Mouse (Mus musculus) embryonic fibroblast, embryonic 13.5 days (primary cell): Measurements from ENCODE around the gene Llgl1. TPM values are rescaled to one million over a fixed set of nuclear protein-coding genes. Genes with fewer than 3 reads are reported as not detected.

Source experiments
- H3K27ac ChIP-seq: 2 replicates; pipeline ENCODE4 v1.5.1; 2012; ENCODE audit warnings: low read length, control low read depth, inconsistent platforms; ENCODE audit not compliant: insufficient read depth
- H3K4me1 ChIP-seq: 2 replicates; pipeline ENCODE4 v1.6.1; 2011; ENCODE audit warnings: low read length; ENCODE audit not compliant: control insufficient read depth, insufficient read depth
- H3K4me3 ChIP-seq: 2 replicates; pipeline ENCODE4 v1.5.1; 2011; ENCODE audit warnings: mild to moderate bottlenecking, control low read depth, low read length; ENCODE audit not compliant: insufficient read depth
- CTCF ChIP-seq: IDR thresholded peaks from 2 replicates; pipeline ENCODE4 v1.5.1; 2011; ENCODE audit warnings: mild to moderate bottlenecking, control low read depth, low read length, moderate library complexity, borderline replicate concordance; ENCODE audit not compliant: insufficient read depth
- POLR2A ChIP-seq: IDR thresholded peaks from 2 replicates; pipeline ENCODE4 v1.6.1; 2011; ENCODE audit warnings: low read depth, mild to moderate bottlenecking, control low read depth, low read length, moderate library complexity
- polyA plus RNA-seq: library from polyadenylated mRNA; stranded (reverse); fragments of >200 nt; gene quantifications from 2 replicates; pipeline ENCODE4 v1.2.4, GENCODE M21; 2011; ENCODE audit warnings: low read depth; ENCODE audit not compliant: missing spikeins, insufficient read length

The Llgl1 gene
- polyA plus RNA-seq, 1 experiment, result 32.2 TPM

DNA sequence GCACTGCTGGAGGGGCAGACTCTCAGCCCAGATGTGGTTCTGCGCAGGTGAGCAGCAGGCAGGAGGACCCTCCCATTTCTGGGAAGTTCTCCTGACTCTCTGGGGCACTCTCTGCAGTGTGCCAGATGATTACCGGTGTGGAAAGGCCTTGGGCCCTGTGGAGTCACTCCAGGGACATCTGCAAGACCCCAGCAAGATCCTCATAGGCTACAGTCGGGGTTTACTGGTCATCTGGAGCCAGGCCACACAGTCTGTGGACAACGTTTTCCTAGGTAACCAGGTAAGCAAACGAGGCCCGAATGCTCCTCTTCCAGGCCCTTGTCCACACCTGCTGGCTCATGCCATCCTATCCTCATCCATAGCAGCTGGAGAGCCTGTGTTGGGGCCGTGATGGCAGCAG is 6.6 kb downstream of the Llgl1 start:
- no peak overlapping the region for H3K27ac ChIP-seq
- no peak overlapping the region for H3K4me3 ChIP-seq
- TF ChIP-seq POLR2A (no peak), CTCF (no peak)
- peaks cover 13% of the 10 kb centered on the region for H3K4me1 ChIP-seq

DNA sequence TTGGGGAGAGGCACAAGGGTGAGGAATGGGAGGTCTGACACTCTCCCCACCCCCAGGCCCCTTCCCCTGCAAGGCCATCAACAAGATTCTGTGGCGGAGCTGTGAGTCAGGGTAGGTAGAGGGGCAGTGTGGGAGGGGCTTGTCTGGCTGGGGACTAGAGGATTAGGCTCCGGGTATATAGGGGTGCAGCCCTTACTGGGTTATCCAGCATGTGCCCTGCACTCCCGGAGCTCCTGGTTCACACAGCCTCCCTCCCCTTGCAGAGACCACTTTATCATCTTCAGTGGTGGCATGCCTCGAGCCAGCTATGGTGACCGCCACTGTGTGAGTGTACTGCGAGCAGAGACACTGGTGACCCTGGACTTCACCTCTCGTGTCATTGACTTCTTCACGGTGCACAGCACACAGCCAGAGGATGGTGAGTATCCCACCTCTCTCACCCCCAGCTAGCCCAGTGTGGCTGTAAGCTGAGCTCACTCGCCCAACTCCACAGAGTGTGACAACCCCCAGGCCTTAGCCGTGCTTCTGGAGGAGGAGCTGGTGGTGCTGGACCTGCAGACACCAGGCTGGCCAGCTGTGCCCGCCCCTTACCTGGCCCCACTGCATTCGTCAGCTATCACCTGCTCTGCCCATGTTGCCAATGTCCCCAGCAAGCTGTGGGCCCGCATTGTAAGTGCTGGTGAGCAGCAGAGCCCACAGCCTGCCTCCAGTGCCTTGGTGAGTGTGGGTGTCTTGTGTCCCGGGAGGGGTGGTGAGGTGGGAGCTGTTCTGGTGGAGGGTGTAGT is 7.4 kb downstream of the Llgl1 start:
- H3K4me3 ChIP-seq, result no peak overlapping the region
- H3K27ac ChIP-seq, result peak overlapping the region; percentile 69
- peaks cover 13% of the 10 kb centered on the region for H3K4me1 ChIP-seq
- TF ChIP-seq POLR2A (no peak), CTCF (no peak)

DNA sequence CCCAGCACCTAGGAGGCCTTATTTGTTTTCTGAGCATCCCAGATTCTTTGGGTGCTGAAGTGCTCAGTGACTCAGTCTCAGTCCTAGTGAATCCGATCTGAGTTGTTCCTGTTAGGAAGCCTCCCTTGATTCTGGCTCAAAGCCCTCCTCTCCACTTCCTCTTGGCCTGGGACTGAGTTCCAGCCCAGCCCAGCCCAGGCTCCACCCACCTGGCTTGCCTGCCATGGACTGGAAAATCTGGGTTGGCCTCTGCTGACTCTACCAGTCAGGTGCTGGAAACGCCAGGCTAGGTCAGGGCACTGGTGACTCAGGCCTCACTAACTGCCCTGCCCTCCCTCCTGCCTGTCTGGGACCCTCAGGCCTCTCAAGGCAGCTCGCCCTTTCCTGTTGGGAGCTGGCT is 8.1 kb downstream of the Llgl1 start:
- H3K4me1 ChIP-seq, result peaks cover 13% of the 10 kb centered on the region
- no peak overlapping the region for H3K4me3 ChIP-seq
- TF ChIP-seq POLR2A (no peak; the same call in 1 of the 2 replicates), CTCF (no peak)
- H3K27ac ChIP-seq, result peak overlapping the region; percentile 69

DNA sequence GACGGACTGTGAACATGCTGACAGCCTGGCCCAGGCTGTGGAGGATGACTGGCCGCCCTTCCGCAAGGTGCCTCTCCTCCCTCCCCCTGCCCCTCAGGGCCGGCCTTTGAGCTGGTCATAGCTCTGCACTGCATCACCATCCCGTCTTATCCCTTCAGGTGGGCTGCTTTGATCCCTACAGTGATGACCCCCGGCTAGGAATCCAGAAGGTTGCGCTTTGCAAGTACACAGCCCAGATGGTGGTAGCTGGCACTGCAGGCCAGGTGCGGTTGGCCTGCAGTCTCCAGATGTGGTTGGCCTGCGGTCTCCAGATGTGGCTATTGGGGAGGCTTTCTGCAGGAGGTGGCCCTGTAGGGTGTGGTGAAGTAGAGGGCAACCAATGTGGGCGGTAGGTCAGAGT is 9.1 kb downstream of the Llgl1 start:
- Histone ChIP-seq H3K4me1 (peaks cover 13% of the 10 kb centered on the region), H3K27ac (no peak overlapping the region), H3K4me3 (no peak overlapping the region)
- TF ChIP-seq POLR2A (no peak), CTCF (no peak)

DNA sequence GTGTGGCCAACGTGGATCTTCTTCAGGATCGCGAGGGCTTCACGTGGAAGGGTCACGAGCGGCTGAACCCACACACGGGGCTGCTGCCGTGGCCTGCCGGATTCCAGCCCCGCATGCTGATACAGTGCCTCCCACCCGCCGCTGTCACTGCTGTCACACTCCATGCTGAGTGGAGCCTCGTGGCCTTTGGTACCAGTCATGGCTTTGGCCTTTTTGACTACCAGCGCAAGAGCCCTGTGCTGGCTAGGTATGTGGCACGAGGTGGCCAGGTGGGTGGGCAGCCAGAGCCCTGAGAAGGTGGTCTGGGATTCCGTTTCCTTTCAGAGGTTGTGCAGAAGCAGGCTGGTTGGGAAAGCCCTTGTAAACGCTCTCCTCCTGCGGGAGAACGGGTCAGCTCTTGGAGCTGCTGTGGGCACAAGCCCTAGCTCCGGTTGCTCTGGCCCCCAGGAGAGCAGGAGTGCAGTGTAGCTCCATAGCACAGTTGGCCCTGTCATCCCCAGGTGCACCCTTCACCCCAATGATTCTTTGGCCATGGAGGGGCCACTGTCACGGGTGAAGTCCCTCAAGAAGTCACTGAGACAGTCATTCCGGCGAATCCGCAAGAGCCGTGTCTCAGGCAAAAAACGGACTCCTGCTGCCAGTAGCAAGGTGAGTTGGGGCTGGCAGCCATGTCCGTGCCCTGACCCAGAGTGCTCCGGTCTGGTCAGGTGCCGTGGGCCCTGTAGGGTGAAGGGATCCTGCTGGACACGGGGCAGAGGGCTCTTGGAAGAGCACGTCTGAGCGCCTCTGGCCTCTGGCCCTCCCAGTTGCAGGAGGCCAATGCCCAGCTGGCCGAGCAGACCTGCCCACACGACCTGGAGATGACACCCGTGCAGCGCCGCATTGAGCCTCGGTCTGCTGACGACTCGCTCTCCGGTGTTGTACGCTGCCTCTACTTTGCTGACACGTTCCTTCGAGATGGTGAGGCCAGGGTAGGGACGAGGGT is 10.2 kb downstream of the Llgl1 start:
- no peak overlapping the region for H3K27ac ChIP-seq
- no peak overlapping the region for H3K4me3 ChIP-seq
- TF ChIP-seq POLR2A (no peak), CTCF (no peak)
- H3K4me1 ChIP-seq, result peaks cover 13% of the 10 kb centered on the region

DNA sequence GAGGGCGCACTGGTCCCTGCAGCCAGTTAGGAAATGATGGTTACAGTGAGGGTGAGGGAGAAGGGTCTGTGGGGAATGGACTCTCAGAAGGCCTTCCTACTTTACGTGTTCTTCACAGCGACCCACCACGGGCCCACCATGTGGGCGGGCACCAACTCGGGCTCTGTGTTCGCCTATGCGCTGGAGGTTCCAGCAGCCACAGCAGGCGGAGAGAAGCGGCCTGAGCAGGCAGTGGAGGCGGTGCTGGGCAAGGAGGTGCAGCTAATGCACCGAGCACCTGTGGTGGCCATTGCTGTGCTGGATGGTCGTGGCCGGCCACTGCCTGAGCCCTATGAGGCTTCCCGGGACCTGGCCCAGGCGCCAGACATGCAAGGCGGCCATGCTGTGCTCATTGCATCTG is 11.7 kb downstream of the Llgl1 start:
- Histone ChIP-seq H3K4me1 (peaks cover 13% of the 10 kb centered on the region), H3K27ac (no peak overlapping the region), H3K4me3 (no peak overlapping the region)
- TF ChIP-seq CTCF (no peak), POLR2A (no peak)

DNA sequence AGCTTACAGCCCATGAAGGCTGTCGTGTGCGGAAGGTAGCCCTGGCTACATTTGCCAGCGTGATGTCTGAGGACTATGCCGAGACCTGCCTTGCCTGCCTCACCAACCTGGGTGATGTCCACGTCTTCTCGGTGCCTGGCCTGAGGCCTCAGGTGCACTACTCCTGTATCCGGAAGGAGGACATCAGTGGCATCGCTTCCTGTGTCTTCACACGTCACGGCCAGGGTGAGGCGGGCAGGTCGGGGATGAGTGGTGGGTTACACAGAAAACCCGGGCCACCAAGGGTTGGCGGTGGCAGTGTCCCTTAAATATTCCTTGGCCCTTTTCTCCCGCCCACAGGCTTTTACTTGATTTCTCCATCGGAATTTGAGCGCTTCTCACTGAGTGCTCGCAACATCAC is 12.5 kb downstream of the Llgl1 start:
- Histone ChIP-seq H3K4me3 (no peak overlapping the region), H3K4me1 (peaks cover 10% of the 10 kb centered on the region), H3K27ac (no peak overlapping the region)
- TF ChIP-seq POLR2A (no peak), CTCF (no peak)

DNA sequence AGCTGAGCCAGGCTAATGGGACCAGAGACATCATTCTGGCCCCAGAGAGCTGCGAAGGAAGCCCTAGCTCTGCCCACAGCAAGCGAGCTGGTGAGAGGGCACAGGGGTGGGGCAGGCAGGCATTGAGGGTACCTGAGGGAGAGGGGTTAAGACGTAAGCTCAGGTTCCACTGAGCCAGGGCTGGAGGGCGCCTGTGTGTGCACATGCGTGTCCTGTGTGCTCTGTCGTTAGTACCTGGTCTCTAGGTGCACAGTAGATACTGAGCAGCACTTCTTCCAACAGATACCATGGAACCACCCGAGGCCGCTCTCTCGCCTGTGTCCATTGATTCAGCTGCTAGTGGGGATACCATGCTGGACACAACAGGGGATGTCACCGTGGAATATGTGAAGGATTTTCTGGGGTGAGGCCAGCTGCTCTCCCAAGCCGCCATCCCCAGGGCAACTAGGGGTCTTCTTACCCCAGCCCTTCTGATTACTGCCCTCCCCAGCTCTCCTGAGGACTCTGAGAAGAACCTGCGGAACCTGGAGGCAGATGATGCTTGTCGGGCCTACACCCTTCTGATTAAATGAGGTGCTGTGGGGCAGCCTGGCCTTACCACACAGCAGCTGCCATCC is 13.2 kb downstream of the Llgl1 start:
- Histone ChIP-seq H3K4me3 (no peak overlapping the region), H3K4me1 (peaks cover 5% of the 10 kb centered on the region; the same call in 1 of the 2 replicates), H3K27ac (no peak overlapping the region)
- TF ChIP-seq CTCF (no peak), POLR2A (no peak)

DNA sequence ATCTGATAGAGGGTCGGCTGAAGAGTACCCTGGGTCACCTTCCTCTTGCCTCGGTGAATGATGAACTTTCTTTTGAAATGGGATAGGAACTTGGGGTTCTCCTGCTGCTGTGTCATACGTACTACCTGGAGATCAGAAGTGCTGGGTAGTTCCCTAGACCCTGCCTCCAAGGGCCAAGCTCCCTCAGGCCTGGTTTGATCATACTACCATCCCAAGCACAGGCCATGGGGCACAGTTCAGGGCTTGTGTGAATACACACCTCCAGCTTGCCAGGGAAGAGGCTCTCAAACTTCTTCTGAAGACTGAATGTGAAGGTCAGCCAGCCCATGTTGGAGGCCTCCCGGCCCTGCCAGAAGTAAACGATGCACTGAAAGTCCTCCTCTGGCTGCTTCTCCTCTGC is 16.3 kb downstream of the Llgl1 start:
- Histone ChIP-seq H3K4me1 (no peaks in the 10 kb centered on the region), H3K27ac (no peak overlapping the region), H3K4me3 (no peak overlapping the region)
- TF ChIP-seq CTCF, result no peak
